In the genomic region with DNA sequence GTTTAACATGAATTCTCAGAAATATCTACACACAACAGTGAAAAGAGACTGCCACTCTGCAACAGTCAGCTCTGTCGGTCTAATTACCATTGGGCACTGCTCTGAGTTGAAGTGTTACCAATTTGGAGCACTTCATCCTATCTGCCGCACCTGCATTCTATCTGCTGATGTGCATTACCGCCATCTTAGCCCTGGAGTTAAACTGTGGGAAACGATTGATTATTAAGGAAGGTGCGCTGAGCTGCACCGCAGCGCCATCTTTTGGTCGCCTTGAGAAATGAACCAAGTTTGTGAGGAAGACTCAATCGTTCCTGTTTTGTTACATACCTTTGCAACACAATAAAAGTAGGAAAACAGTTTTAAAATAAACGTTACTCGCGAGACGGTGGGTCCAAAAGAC, we compare ENCODE assay signal across 8 mouse cellular contexts.
A peak's percentile ranks its signal among the peaks of the same experiment; 100 is the strongest.
DNase-seq lines count a peak whose midpoint lies in the region; ATAC-seq lines count a peak whose summit lies in the region.

No protein-coding gene starts in this region.

- no peaks in the 10 kb centered on the region for H3K4me1 ChIP-seq in liver, embryonic 12.5 days
- no peaks in the 10 kb centered on the region for H3K4me1 ChIP-seq in neural tube, embryonic 13.5 days (replicated peaks)

- H3K4me3 ChIP-seq in liver, embryonic 12.5 days: no peak overlapping the region
- H3K4me3 ChIP-seq in neural tube, embryonic 13.5 days: no peak overlapping the region

- 5% methylated on average over 13 of the region's 13 CpGs for WGBS in liver, embryonic 12.5 days (ENCODE audit: insufficient replicate concordance)
- 7% methylated on average over 13 of the region's 13 CpGs for WGBS in neural tube, embryonic 13.5 days

- H3K9me3 ChIP-seq in liver, embryonic 12.5 days (replicated peaks): no peaks in the 10 kb centered on the region
- H3K9me3 ChIP-seq in neural tube, embryonic 13.5 days: no peaks in the 10 kb centered on the region

- H3K36me3 ChIP-seq in liver, embryonic 12.5 days: no peaks in the 10 kb centered on the region
- H3K36me3 ChIP-seq in neural tube, embryonic 13.5 days: no peaks in the 10 kb centered on the region

- no peak overlapping the region for H3K9ac ChIP-seq in liver, embryonic 12.5 days
- H3K9ac ChIP-seq in neural tube, embryonic 13.5 days: no peak overlapping the region

- H3K27ac ChIP-seq in liver, embryonic 12.5 days: no peak overlapping the region
- H3K27ac ChIP-seq in neural tube, embryonic 13.5 days (replicated peaks): no peak overlapping the region

- no peak for ATAC-seq in liver, embryonic 12.5 days
- ATAC-seq in neural tube, embryonic 13.5 days (ENCODE audit: low read depth): peak; percentile 63; the same call in 1 of the 2 replicates

- no peak overlapping the region for H3K4me2 ChIP-seq in liver, embryonic 12.5 days
- H3K4me2 ChIP-seq in neural tube, embryonic 13.5 days: 0 out of 2 replicates have a peak overlapping the region, but pooled peaks have one; percentile 26

- peak; percentile 6 for DNase-seq in liver
- peak; percentile 10 for DNase-seq in c-Kit-positive CD71-negative TER-119-negative erythroid progenitor cells, embryonic 14.5 days (ENCODE audit: low read depth)
- peak; percentile 65 for DNase-seq in forelimb bud, embryonic 11.5 days (ENCODE audit: low read depth, low spot score)
- peak; percentile 32 to 37 for DNase-seq in layer of hippocampus, postnatal 36 days
- DNase-seq in natural killer cell, adult 2 months (ENCODE audit: low spot score in 2 of 2): no peak
- no peak for DNase-seq in c-Kit-positive CD71-positive TER-119-positive erythroid progenitor cells, embryonic 14.5 days (ENCODE audit: low spot score)

- H3K27me3 ChIP-seq in liver, embryonic 12.5 days (replicated peaks): no peaks in the 10 kb centered on the region
- H3K27me3 ChIP-seq in neural tube, embryonic 13.5 days: no peaks in the 10 kb centered on the region

Comparison
In these comparisons a context has a peak if more than half of its experiments do, and no peak if none do; other contexts are left out.
1. DNase-seq: peak in liver (single experiment), c-Kit-positive CD71-negative TER-119-negative erythroid progenitor cells, embryonic 14.5 days (single experiment), forelimb bud, embryonic 11.5 days (single experiment) and layer of hippocampus, postnatal 36 days (2 of 2); none in natural killer cell, adult 2 months (0 of 2) and c-Kit-positive CD71-positive TER-119-positive erythroid progenitor cells, embryonic 14.5 days (single experiment).